Mouse (Mus musculus) erythroblast, embryonic 14.5 days (primary cell): ENCODE measurements around the gene Tmod2. TPM values are rescaled to one million over a fixed set of nuclear protein-coding genes. Genes with fewer than 3 reads are reported as not detected.

Experiments used
- H3K27me3 ChIP-seq: 2 replicates; pipeline ENCODE4 v1.6.1; 2012; ENCODE audit warnings: inconsistent platforms; ENCODE audit not compliant: control insufficient read depth
- H3K36me3 ChIP-seq: 2 replicates; pipeline ENCODE4 v1.6.1; 2012; ENCODE audit warnings: mild to moderate bottlenecking, inconsistent platforms; ENCODE audit not compliant: control insufficient read depth
- H3K4me1 ChIP-seq: 2 replicates; pipeline ENCODE4 v1.6.1; 2012; ENCODE audit warnings: inconsistent platforms; ENCODE audit not compliant: control insufficient read depth
- H3K4me3 ChIP-seq: replicated peaks from 2 replicates; pipeline ENCODE3; 2012; ENCODE audit warnings: moderate library complexity, mild to moderate bottlenecking, inconsistent platforms
- H3K9me3 ChIP-seq: 2 replicates; pipeline ENCODE4 v1.6.1; 2012; ENCODE audit warnings: low read length, inconsistent platforms, mixed read lengths; ENCODE audit not compliant: control insufficient read depth
- GATA1 ChIP-seq: IDR thresholded peaks from 2 replicates; pipeline ENCODE4 v1.6.1; 2012; ENCODE audit warnings: low read length, inconsistent platforms, mixed read lengths
- TAL1 ChIP-seq: IDR thresholded peaks from 3 replicates; pipeline ENCODE4 v1.6.1; 2012; ENCODE audit warnings: low read length, inconsistent platforms, mixed read lengths
- polyA plus RNA-seq: library from polyadenylated mRNA; stranded (reverse); fragments of >175 nt; gene quantifications from 2 replicates; pipeline ENCODE4 v1.2.3, GENCODE M21; 2012

The Tmod2 gene
- polyA plus RNA-seq, 1 experiment = not detected

DNA sequence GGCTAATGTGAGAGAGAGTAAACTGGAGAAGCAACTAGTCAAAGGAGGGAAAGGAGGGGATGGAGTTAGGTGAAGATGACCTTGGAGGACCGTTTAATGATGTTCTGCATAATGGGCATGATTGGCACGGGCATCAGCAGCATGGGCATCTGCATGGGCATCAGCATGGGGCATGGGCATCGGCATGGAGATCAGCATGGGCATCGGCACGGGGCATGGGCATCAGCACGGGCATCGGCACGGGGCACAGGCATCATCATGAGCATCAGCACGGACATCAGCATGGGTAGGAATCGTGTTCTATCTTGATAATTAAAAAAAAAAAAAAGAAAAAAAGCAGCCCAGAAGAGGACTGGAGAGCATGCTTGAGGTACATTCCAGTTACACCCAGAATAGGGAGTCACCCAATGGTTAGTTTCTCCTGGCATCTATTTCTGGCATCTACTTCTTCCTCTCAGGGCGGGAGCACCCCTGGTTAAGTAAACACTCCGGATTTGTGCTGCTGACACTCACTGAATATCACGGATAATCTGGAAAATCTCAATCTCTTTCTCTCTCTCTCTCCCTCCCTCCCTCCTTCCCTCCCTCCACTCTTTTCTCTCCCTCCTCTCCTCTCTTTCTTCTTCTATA, 50.0 kb downstream of the Tmod2 start:
- no peaks in the 10 kb centered on the region for H3K9me3 ChIP-seq
- H3K4me3 ChIP-seq = no peak overlapping the region
- peaks cover 64% of the 10 kb centered on the region for H3K4me1 ChIP-seq
- H3K36me3 ChIP-seq = no peaks in the 10 kb centered on the region
- TF ChIP-seq TAL1 (no peak), GATA1 (no peak)
- peaks cover 6% of the 10 kb centered on the region for H3K27me3 ChIP-seq

DNA sequence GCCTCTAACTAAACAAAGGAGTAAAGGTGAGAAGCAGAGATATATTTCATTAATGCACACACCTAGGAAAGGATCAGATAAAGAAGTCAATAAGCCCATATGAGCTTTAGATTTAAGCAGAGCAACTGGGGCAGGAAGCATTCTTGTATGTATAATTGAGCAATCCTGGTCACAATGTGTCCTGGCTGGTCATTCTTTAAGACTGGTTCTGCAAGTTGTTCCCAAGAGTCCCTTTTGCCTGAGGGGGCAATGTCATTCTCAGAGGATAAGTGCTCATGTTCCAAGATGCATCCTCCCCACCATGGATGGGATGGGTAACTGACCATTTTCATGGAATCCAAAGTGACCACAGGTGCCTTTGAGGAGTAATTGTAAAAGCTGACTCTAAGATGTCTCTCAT, 50.8 kb downstream of the Tmod2 start:
- no peak overlapping the region for H3K4me3 ChIP-seq
- H3K9me3 ChIP-seq = no peaks in the 10 kb centered on the region
- H3K4me1 ChIP-seq = peaks cover 67% of the 10 kb centered on the region
- H3K36me3 ChIP-seq = no peaks in the 10 kb centered on the region
- H3K27me3 ChIP-seq = peaks cover 6% of the 10 kb centered on the region
- TF ChIP-seq GATA1 (no peak), TAL1 (no peak)

DNA sequence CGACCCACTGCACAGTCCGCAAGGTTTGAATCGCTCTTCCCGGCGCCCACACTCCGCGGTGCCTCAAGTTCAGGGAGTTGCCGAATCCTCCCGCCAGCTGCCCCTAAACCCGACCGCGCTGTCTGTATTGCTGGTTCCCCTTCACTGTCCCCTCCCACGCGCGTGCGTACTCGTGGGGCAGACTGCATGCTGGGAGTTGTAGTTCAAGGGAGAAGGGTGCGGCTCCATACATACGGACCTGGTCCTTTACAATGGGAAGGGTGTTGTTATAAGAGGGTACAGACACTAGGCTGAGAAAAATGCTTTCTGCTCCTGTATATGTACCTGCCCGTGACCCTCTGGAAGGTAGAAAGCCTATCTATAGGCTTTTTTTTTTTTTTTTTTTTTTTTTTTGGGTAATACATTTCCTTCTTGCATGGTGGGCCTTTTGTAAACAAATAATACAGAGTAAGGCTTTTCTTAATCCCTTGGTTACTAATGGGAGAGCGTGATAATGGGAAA, 51.6 kb downstream of the Tmod2 start, which contains the start of gene Tmod3:
Gene Tmod3 (minus strand): TSS at position 146 of the 501 bp plus-strand sequence.
- TF ChIP-seq GATA1 (no peak), TAL1 (no peak)
- no peaks in the 10 kb centered on the region for H3K9me3 ChIP-seq
- H3K4me3 ChIP-seq = peak within 1 kb of the TSS; percentile 88
- peaks cover 6% of the 10 kb centered on the region for H3K27me3 ChIP-seq
- H3K4me1 ChIP-seq = peaks cover 68% of the 10 kb centered on the region
- H3K36me3 ChIP-seq = no peaks in the 10 kb centered on the region

DNA sequence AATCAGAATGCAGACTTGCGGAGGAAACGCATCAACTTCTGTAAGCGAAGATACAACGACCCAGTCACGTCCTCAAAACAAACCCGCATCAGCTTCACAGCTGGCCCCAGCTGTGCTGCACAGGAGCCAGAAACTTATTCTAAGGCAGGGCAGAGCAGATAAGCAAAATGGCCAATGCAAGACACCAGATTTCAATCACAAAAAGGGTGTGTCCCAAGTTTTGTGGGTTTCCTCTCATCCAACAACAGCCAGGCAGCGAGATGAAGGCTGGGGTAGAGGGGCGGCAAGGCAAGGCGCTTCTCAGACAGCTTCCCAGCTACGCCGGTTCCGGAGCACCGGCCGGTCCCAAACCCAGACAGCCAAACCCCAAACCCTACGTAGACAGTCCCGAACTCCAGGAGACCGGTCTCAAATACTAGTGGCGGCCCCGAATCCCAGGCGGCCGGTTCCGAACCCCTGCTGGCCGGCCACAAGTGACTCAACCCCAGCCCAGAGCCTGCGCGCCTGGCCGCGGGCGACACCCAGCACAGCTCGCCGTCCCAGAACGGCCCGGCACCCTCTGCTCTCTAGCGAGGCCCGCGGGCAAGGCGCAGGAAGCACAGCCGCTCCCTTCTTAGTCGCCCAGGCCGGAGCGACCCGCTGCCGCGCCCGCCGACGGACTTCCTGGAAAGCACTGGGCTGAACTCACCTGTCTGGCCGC, 52.2 kb downstream of the Tmod2 start:
- Histone ChIP-seq H3K27me3 (peaks cover 6% of the 10 kb centered on the region), H3K4me3 (peak overlapping the region; percentile 88), H3K9me3 (no peaks in the 10 kb centered on the region), H3K36me3 (no peaks in the 10 kb centered on the region), H3K4me1 (peaks cover 62% of the 10 kb centered on the region)
- TF ChIP-seq TAL1 (peak; percentile 65), GATA1 (peak; percentile 88)

DNA sequence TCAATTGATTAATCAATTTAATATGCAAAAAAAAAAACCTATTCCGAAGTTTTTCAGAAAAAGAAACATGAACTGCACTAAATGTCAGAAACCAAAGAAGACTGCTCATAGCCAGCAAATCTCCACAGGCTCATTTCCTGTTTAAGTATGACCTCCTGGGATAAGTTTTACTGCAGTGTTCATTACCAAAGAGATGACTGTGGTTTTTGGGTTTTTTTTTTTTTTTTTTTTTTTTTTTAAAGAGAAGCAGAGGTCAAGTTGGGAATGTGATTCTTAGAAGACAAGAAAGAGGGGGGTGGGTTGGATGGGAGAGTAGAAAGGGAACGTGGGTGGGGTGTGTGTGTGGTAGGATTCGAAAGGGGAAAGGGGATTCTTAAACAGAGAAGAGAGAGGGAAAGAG, 52.8 kb downstream of the Tmod2 start:
- peaks cover 57% of the 10 kb centered on the region for H3K4me1 ChIP-seq
- no peaks in the 10 kb centered on the region for H3K9me3 ChIP-seq
- no peaks in the 10 kb centered on the region for H3K36me3 ChIP-seq
- TF ChIP-seq TAL1 = no peak
- no peak for TF ChIP-seq GATA1
- peaks cover 6% of the 10 kb centered on the region for H3K27me3 ChIP-seq
- H3K4me3 ChIP-seq = peak overlapping the region; percentile 88

DNA sequence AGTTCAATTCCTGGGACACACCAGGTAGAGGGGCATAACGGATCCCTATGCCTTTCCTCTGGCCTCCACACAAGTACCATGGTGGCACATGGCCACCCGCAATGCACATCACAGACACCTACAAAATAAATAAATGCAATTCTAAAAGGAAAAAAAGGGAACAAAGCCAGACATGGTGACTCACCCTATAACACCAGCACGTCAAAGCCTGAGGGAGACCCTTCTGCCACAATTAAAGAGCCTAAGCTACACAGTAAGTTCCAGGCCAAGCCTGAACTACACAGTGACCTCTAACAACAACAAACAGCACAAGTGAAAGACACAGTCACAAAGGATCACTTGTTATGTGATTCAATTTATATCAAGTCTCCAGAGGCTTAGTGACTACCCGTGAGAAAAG, 57.4 kb downstream of the Tmod2 start:
- H3K4me3 ChIP-seq = no peak overlapping the region
- no peaks in the 10 kb centered on the region for H3K27me3 ChIP-seq
- peaks cover 31% of the 10 kb centered on the region for H3K4me1 ChIP-seq
- no peaks in the 10 kb centered on the region for H3K9me3 ChIP-seq
- H3K36me3 ChIP-seq = no peaks in the 10 kb centered on the region
- TF ChIP-seq TAL1 (no peak), GATA1 (no peak)

DNA sequence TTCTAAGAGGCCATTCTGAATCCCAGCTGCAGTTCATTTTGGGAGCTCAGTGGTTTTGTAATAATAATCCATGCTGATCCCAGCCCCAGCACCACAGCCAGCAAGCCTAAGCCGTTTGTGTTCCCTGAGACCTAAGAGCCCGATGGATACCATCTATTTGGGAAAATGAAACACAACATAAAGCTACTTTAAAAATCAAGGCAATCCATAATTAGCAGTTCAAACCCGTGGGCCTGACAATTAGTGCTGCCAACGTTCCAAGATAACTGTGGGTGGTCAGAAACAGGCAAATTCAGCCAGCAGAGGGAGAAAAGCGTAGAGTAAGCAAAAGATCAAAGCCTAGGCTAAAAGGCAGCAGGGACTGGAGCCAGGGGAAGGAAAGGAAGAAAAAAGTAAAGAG, 59.8 kb downstream of the Tmod2 start:
- Histone ChIP-seq H3K4me3 (no peak overlapping the region), H3K4me1 (peaks cover 28% of the 10 kb centered on the region), H3K36me3 (no peaks in the 10 kb centered on the region), H3K27me3 (no peaks in the 10 kb centered on the region), H3K9me3 (no peaks in the 10 kb centered on the region)
- TF ChIP-seq GATA1 = no peak
- no peak for TF ChIP-seq TAL1

DNA sequence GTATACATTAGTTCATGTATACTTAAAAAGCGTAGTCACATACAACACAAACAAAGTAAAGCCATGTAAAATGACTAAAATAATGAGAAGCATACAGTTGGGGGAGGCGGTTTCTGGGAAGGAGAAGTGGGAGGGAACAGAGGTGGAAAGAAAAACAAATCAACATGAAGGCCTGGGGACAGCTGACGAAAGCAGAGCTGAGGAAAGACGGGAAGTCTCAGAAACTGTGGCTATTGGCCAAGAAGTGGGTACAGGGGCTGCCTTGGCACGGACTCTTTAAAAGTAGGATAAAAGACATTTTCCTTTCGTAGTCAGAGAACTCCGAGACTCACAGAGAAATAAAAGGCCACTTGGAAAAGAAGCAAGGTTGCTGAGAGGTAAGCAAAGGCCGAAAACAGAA, 62.1 kb downstream of the Tmod2 start:
- Histone ChIP-seq H3K4me3 (no peak overlapping the region), H3K36me3 (no peaks in the 10 kb centered on the region), H3K4me1 (peaks cover 35% of the 10 kb centered on the region), H3K9me3 (no peaks in the 10 kb centered on the region), H3K27me3 (no peaks in the 10 kb centered on the region)
- TF ChIP-seq GATA1 (no peak), TAL1 (no peak)

DNA sequence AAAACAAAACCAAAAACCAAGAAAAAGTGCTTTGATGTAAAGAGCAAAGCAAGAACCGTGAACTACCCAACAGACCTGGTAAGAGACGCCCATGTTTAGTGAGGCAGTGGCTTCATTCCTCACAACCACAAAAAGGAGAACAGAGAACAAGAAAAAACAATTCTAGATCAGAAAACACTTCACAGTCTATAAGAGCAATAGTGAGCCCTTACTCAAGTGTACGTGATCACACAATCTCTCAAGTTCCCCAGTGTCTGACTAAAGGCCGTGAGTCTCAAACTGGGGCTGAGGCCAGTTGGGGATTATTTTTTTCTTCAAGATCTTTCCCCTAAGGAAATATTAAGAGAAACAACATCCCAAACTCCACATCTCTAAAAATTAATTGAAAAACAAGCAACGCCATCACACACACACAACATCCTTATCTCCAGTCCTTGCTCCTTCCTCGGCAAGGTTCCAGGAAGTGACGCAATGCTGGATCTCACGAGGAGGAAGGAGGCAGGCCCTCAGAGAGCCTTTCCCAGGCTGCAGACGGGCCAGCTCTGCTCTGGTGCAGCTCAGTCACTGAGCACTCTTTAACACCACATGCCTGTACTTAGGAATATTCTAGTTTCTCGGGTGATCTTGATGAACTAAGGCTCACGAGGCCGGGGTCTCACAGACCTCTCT, 64.1 kb downstream of the Tmod2 start:
- H3K4me3 ChIP-seq = peak overlapping the region; percentile 22
- H3K9me3 ChIP-seq = no peaks in the 10 kb centered on the region
- peaks cover 32% of the 10 kb centered on the region for H3K4me1 ChIP-seq
- no peak for TF ChIP-seq TAL1
- 0 out of 2 replicates have a peak, but pooled peaks have one; percentile 14 for TF ChIP-seq GATA1
- no peaks in the 10 kb centered on the region for H3K27me3 ChIP-seq
- H3K36me3 ChIP-seq = no peaks in the 10 kb centered on the region
